Mouse (Mus musculus): ENCODE results near the gene Ninj2. TPM values are rescaled to one million over a fixed set of nuclear protein-coding genes. Genes with fewer than 3 reads are reported as not detected.
A peak's percentile ranks its signal among the peaks of the same experiment; 100 is the strongest.
"Not testable (repeated sequence)": the region's sequence is repeated elsewhere in the genome, so short reads cannot be mapped to it uniquely, and the experiment has no call there.

Gene Ninj2
- polyA plus RNA-seq (2012; rRNA removed), result 3.8 and 4.5 TPM in 2 replicates

DNA sequence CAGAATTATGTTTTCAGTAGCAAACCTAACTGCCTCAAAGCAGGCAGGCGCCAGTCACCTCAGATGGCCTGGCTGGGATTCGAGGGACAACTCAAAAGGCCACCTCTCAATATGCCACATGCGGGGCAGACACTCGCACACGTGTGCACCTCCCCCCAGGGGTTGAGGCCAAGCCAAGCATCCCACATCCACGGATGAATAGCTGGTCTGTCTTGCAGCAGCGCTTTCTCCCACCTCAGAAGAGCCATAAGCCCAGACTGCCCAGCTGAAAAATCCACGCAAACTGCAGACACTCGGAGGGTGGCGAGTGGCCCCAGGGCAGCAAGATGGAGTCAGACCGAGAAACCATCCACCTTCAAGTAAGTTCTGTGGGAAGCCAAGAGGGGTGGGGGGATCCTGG, at the start of gene Ninj2:
Gene Ninj2 (plus strand): TSS at position 251 of the 400 bp plus-strand sequence.
- DNase-seq (ENCODE audit: extremely low spot score in 1 of 2, low spot score in 1 of 2), result no peak

DNA sequence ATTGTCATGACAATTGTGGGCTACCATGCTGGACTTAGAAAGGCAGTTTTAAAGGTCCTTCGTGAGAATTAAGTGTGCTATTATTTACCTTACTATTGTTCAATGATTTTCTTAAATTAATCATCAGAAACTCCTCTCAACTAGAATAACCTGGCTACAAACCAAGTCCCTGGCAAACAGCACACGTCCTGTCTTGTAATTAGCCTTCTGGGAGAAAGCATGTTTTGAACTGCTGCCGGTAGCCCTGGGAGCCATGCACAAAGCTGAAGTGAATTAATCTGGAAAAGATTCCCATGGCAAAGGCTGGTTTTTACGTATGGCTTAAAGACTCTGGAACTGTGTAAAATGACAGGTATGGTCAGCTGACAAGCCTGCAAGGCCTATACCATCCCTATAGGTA, 47.7 kb upstream of the Ninj2 start:
- no peak for DNase-seq (ENCODE audit: extremely low spot score in 1 of 2, low spot score in 1 of 2)

DNA sequence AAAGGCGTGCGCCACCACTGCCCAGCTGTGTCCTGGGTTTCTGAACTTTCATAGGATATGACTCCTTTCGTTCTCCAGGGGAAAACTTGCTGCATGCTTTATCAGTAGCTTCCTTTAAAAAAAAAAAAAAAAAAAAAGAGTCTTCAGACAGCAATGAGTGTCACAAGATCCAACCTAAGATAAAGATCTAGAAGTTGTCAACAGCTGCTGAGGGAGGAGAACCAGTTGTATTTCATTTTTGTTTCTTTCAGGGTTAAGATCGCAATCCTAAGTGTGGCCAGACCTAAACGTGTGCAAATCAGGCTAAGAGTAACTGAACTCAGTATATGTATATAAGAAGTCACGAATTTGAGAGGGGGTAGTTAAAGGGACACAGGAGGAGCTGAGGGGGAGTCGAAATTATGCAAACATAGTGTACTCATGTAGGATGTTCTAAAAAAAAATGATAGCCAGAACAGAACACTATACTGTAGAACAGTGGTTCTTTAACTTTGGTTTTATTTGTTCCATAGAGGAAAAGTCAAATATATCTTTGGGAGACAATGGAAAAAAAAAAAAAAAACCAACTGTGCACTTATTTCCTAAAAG, 45.4 kb upstream of the Ninj2 start:
- peak in 1 of 2 experiments; percentile 16 for DNase-seq (ENCODE audit: extremely low spot score in 1 of 2, low spot score in 1 of 2)

DNA sequence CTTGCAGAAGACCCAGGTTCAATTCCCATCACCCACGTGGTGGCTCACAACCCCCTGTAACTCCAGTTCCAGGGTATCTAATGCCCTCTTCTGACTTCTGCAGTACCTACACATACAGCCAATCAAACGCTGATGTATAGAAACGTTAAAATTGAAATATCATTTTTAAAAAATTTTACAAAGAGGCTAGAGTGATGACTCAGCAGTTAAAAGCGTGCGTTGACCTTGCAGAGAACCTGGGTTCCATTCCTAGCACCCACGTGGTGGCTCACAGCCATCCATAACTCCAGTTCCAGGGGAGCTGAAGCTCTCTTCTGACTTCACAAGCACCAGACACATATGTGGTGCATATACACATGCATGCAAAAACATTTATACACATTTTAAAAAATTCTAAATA, 38.7 kb upstream of the Ninj2 start:
- DNase-seq (ENCODE audit: extremely low spot score in 1 of 2, low spot score in 1 of 2), result no peak

DNA sequence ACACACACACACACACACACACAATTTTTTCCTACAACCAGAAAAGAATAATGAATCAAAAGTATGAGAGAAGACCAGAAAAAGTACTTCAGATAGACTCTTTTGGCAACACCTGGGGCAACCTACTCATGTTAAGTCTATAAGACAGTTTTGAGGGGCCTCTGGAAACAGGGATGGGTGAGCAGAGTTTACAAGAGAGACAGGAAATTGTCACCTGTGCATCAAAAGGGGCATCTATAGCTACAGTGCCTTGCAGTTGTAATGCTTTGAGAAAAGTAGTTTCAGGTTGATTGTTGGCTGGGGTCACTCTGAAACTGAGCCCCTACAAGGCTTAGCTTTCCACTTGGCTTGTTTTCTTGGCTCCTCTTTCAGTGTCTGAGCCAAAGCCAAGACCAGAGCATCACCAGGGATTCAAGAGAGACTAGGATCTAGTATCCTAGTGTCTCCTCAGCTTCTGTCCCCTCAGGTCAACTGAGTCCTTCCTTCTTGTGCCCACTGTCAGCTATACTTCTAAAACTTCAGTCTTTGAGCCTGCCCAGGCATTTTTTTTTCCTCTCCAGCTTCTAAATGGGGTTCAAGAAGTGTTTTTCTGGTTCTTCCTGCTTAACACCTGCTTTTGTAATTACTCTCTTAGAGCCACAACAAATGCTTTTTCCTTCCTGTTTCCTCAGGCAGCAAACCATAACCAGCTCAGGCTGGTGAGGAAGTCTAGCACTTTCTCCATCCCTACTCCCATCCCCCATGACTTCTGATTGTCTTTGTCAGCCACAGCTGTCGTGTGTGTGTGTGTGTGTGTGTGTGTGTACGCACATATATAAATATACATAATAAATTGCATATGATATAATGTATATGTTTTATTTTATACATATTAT, 37.2 kb upstream of the Ninj2 start:
- no peak for DNase-seq (ENCODE audit: extremely low spot score in 1 of 2, low spot score in 1 of 2)

DNA sequence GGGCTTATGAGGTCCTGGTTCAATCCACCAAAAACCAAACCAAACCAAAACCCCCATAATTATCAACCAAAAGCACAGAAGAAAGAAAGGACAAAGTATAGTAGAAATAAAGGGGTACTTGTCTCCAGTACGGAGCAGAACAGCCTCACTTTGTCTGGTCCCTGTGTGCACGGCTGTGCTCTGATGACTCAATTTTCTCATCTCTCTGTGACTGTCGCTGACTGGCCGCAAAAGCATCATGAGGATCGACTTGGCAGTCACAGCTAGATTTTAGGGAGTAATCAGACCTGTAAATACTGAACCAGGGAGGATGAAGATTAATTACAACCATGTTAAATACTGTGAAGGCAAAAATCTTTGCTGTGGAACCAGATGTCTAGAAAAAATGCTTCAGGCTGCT, 30.2 kb upstream of the Ninj2 start:
- peak; percentile 4 to 15 for DNase-seq (ENCODE audit: extremely low spot score in 1 of 2, low spot score in 1 of 2)

DNA sequence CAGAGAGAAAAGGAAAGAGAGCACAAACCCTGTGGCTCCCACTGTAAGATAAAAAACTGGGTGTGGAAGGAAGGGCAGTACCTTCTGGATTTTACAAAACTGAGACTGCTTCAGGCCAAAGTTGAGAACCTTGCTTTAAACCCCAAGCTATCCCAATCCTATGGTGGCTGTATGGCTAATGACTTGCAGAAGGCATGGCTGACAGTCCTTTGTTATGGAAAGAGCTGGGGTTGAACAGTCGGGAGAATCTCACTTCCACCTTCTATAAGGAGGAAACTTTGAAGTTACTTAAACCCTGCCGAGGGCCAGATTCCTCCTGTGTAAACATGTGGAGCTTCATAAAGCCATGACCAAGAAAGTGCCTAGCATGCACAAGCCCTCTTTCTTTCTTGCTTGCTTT, 28.5 kb upstream of the Ninj2 start:
- no peak for DNase-seq (ENCODE audit: extremely low spot score in 1 of 2, low spot score in 1 of 2)

DNA sequence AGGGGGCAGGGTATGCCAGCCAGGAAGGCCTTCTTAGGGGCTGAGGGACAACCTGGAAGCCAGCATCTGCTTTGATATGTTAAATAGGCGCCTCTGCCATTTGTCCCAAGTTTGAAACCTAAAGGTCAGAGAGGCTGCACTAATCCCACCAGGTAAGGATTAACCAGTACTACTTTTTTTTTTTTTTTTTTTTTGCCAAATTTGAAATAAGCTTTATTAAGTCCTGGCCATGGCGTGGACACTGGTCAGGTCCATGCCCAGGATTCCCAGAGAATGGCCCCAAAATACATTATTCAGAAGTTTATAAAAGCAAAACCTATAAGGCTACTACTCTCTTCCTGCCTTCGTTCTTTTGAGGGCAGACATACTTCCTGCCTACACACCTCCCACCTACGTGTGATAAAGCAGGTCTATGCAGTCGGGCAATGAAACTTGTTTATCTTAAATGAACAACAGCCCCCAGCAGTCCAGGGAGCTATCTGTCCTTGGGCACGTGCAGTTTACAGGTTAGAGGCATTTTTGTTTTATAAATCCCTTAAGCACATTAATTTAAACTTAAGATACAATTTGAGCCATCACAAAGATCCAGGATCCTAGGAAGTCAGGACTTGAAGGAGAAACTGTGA, 27.5 kb upstream of the Ninj2 start:
- DNase-seq (ENCODE audit: extremely low spot score in 1 of 2, low spot score in 1 of 2), result no peak

DNA sequence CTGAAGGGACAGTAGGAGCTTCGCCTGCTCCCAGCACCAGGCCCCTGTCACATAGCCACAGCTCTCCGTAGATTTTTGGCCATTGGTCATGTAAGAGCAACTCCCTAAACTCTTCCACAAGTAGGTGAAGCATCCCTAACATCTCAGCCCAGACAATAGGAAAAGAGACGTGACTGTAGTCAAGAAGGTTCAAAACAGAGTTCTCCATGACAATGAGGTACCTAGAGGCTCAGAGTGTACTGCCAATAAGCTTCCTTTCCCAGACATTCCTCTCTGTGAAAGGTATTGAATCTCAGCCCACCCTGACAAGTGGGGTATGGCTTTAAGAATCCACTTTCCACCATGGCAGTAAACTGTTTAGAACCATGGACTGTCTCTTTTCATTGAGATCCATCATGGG, 23.6 kb upstream of the Ninj2 start:
- DNase-seq (ENCODE audit: extremely low spot score in 1 of 2, low spot score in 1 of 2), result no peak

DNA sequence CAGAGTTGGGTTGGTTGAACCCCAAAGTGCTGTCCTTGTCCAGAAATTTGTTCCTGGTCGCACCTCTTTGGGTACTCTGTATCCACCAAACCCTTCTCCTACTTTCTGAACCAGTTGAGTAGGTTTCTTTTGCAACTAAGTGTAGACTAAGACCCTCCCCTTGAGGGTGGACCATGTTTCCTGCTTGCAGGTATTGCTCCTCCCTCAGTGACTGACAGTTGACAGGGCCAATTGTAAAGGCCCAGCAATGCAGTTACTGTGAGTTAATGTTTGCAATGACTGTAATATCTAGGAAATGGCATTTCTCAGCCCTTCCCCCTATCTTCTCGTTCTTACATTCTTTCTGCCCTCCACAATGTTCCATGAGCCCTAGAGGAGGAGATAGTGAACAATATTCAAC, 20.5 kb upstream of the Ninj2 start:
- no peak for DNase-seq (ENCODE audit: extremely low spot score in 1 of 2, low spot score in 1 of 2)

DNA sequence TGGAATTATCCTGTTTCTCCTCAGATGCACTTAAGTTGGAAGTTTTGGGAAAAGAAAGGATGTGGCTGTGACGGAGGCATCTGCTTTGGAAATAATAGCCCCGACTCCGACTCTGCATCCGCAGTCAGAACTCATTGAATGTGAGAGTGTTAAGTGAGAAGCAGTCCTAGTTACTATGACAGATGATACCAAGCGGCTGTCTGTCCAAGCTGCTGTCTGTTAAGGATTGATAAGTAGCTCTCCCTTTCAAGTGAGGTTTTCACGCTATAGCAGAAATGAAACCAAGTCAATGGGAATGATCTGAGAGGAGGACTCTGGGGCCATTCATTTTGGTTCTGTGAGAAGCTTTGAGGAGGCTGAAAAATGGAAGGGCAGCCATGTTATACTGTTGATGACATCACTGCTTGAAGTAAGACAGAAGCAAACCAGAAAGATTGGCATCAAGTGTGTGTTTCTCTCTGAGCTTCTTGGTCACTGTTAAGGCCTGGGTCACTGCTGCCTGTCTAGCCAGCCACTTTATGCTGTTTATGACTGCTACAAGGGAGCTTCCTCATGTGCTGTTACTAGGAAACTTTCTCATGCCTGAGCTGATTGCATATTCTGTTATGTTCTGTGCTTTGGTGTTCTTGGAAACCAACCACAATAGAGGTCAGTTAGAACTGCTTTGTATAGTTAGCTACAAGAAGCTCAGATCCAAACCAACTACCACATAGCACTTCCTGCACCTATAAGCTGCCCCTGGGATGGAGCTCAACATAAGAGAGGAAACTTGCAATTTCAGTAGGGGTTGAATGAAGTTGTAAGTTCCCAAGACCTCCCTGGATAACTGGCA, 16.3 kb upstream of the Ninj2 start:
- DNase-seq (ENCODE audit: extremely low spot score in 1 of 2, low spot score in 1 of 2), result no peak

DNA sequence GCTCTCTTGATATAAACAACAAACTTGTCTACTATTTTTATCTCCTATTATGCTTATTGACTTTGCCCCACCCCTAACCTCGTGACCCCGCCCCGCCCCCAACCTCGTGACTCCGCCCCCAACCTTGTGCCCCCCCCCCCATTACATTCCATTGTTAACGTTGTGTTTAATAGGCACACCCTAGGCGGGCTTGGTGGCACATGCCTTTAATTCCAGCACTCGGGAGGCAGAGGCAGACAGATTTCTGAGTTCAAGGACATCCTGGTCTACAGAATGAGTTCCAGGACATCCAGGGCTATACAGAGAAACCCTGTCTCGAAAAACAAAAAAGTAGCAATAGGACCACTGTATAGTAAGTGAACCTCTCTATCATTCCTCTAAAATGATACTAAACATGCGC, 13.6 kb upstream of the Ninj2 start:
- no peak for DNase-seq (ENCODE audit: extremely low spot score in 1 of 2, low spot score in 1 of 2)

DNA sequence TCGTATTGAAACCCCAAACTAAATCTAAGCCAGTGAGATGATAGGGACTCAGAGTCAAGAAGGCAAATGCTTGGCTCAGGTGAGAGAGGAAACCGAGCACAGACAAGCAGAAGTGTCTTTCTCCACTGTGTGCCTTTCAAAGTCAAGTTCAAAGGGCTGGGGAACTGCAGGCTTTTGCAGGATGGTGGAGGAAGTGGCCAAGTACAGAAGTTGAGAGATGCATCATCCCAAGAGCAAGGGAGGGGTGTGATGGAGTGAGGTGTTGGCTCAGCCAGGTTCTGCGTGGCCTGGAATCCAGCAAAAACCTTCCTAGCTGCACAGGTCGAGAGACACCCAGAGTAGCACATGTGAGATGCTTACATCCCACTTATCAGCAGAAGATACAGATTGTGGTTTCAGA, 11.6 kb upstream of the Ninj2 start:
- no peak for DNase-seq (ENCODE audit: extremely low spot score in 1 of 2, low spot score in 1 of 2)

DNA sequence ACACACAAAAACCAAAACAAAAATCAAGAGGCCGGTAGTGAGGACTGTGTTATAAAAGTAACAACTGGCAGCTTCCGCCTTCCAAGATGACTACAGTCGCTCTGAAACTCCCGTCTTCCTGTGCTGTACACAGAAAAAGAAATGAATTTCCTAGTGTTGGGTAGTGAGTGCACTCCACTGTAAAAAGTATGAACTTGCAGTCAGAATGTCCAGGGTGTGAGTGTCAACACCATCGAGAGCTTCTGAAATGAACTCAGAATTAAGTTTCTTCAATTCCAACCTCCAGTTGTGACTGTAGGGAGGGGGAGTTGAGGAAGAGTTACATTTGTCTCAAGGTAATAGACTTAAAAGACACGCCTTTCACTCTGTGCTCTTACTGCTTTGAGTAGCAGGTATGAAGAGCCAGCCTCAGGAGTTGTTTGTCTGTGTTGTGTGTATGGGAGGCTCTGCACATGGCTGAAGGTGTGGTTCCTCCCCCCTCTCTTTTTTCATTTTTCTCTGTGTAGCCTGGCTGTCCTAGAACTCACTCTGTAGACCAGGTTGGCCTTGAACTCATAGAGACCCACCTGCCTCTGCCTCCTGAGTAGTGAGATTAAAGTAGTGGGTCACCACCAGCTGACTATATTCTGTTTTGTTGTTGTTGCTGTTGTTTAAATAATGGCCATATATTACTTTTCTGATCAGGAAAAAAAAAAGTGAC, 10.7 kb upstream of the Ninj2 start:
- DNase-seq (ENCODE audit: extremely low spot score in 1 of 2, low spot score in 1 of 2), result no peak

DNA sequence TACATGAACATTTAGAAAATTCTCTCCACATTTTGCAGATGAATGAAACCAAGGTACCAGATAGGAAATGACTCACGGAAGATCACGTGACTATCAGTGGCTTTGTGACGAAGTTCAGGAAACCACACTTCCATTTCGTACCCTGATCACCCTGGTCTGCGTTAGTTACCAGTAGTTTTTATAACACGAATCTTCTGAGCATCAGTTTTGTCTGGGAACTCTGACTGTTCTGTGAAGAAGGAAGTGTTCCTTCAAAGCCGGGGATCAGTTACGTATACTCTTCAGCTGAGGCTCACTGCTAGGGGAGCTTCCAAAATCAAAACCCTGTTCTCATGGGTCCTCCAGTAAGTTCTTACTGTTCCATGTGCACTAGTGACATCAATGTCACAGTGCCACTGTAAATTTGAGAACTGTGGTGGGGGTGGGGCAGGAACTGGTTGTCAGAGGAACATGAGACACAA, 10.2 kb upstream of the Ninj2 start:
- DNase-seq (ENCODE audit: extremely low spot score in 1 of 2, low spot score in 1 of 2), result no peak

DNA sequence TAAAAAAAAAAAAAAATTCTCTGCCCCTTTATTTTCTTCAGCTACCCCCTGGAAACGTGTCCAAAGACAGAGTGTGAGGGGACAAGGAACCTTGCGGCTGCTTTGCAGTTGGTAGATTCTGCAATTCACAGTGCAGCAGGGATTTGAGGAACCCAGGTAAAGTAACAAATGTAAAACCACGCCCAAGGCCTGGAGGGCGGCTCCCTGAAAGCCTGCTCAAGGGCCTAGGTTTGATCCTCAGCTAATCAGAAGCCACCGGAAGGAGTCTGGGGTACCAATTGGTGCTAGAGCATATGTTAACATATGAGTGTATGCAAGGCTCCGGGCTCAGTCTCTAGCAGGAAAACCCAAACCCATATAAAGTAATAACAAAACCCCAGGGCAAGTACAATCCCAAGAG, 9.7 kb upstream of the Ninj2 start:
- DNase-seq (ENCODE audit: extremely low spot score in 1 of 2, low spot score in 1 of 2), result no peak

DNA sequence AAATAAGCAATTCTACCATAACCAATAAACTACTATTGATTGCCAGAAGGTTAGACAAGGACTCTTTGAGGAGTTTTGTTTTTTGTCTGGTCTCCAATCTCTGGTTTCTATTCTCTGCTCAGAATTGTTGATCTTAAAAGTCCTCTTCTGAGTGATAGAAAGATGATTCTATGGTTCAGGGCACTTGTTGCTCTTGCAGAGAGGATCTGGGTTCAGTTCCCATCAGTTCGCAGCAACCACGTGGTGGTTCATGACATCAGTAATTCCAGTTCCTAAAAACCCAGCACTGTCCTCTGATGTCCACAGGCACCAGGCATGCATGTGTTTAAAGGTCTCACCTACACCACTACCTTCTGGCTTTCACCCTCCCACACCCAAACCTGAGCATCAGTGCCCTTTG, 8.2 kb upstream of the Ninj2 start:
- no peak for DNase-seq (ENCODE audit: extremely low spot score in 1 of 2, low spot score in 1 of 2)

DNA sequence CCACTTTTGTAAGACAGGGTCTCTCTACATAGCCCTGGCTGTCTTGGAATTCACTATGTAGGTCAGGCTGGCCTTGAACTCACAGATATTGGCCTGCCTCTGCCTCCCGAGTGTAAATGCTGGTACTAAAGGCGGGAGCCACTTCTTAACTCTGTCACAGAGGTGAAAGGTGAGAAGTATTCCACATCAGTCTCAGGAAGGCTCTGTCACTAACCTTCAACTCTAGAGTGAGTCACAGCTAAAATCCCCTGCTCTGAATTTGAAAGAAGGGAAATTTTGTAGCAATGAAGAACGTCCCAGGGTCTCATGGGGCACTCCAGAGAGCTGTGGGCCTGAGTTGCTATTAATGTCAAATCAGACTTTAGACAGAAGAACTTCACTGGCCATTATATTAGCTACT, 7.3 kb upstream of the Ninj2 start:
- no peak for DNase-seq (ENCODE audit: extremely low spot score in 1 of 2, low spot score in 1 of 2)

DNA sequence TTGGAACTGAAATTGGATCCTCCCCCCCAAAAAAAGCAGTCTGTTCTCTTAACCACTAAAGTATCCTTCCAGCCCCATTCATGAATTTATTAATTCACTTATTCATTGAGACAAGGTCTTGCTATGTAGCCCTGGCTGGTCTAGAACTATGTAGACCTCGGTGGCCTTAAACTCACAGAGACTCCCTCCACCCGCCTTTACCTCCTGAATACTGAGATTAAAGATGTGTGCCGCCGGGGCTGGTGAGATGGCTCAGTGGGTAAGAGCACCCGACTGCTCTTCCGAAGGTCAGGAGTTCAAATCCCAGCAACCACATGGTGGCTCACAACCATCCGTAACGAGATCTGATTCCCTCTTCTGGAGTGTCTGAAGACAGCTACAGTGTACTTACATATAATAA, 6.1 kb upstream of the Ninj2 start:
- not testable (repeated sequence) for DNase-seq (ENCODE audit: extremely low spot score in 1 of 2, low spot score in 1 of 2)

DNA sequence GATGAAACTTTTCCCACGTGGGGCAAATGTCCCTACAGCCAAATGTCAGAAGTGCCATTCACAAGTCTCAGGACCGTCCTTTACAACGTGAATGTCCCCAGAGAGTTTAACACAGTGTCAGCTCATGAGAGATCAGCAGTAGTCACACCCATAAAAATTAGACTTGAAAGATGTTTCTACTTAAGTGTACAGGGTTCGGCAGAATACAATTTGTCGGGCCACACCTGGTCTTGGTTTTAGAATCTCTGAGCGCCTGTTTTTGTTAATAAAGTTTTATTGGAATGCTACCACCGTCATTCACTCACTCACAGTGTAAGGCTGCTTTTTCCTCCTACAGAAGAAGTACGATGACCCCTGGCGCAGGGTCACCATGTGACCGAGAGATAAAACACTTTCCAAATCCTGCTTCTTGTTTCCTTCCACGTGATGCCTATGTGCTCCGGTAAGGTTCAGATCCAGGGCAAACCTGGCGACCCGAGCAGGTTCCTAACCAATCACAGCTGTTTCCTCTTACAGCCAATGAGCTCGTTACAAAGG, 2.4 kb upstream of the Ninj2 start:
- no peak for DNase-seq (ENCODE audit: extremely low spot score in 1 of 2, low spot score in 1 of 2)
